Mouse (Mus musculus): ENCODE data around the gene Tmpo.

The Tmpo gene

GRCm38 (mm10) chr10:91180761-91181460, at the start of gene Tmpo:
Gene Tmpo (minus strand): TSS chr10:91181315.
- no peak for DNase-seq (ENCODE audit: low read depth, low spot score)

DNA sequence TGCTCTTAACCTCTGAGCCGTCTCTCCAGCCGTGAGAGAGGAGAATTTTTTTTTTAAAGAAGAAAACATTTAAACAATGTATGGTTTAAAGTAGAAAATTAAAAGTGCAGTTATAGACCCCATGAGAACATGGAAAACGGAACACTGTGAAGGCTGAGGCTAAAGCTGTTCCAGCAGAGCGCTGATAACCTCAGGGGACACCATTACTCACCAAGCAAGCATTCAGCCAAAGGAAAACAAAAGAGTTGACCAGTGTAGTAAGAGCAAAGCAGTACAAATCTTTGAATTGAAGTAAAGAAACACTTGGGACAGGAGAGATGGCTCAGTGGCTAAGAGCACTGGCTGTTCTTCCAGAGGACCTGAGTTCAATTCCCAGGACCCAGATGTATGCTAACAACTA, 49.3 kb upstream of the Tmpo start:
- no peak for DNase-seq (ENCODE audit: low read depth, low spot score)

GRCm38 (mm10) chr10:91229518-91229961, 48.4 kb upstream of the Tmpo start:
- DNase-seq (ENCODE audit: low read depth, low spot score) = no peak

DNA sequence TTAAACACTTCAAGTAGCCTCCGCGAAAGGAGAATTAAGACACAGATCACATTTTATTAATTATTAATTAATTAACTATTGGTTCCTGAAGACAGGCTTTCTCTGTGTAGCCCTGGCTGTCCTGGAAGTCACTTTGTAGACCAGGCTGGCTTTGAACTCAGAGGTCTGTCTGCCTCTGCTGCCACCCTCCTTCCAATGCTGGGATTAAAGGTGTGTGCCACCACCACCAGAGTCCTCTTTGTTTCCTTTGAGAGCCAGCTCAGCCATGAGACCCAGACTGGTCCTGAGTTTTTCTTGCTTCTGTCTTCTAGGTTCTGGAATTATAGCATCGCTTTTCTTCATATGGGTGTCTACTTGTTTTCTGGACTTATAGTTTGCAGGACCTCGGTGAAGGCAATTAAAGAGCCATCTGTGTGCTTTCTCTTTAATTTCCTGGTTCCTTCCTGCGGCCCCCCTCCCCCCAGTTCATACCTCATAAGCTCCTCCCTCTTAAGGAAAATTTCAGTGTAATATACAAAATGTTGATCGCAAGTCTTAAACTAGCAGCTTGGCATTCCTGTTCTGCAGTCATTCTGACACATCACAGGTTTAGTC, 47.9 kb upstream of the Tmpo start:
- DNase-seq (ENCODE audit: low read depth, low spot score) = no peak

GRCm38 (mm10) chr10:91227034-91227433, 45.9 kb upstream of the Tmpo start:
- DNase-seq (ENCODE audit: low read depth, low spot score) = no peak

DNA sequence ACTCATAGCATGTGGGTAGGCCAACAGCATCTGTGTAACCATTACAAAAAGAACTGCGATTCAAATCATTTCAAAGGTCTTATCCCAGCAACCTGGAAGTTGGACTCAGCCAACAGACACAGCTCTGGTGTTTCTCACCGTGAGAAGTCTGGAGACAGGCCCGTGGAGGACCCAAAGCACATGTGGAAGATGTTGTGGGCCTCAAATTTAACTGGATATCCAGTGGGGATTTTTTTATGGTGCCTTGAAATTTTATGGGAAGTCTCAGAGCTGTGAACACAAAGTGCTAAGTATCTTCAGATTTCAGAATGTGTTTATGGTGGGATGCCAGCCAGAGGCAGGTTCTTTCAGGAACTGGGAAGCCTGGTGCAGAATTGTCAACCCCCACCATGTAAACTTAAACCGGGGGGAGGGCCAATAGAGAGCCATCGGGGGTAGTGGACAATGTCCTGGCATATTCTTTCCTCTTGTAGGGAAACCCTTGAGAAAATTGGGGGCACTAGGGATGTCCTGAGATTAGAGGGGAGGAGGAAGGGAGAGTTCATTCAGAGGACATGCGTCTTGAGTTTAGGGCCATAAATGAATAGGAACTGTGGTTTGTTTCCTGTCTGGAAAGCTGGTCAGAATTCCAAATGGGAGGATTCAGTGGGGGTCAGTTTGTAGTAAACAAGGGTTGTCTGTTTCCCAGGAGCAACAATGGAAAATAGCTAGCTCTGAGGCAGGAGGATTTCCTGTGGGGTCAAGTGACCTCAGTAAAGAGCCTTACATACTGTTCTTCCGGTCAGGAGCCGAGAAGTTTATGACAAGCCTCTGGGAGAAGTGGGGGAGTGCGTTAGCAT, 41.5 kb upstream of the Tmpo start:
- DNase-seq (ENCODE audit: low read depth, low spot score) = no peak

DNA sequence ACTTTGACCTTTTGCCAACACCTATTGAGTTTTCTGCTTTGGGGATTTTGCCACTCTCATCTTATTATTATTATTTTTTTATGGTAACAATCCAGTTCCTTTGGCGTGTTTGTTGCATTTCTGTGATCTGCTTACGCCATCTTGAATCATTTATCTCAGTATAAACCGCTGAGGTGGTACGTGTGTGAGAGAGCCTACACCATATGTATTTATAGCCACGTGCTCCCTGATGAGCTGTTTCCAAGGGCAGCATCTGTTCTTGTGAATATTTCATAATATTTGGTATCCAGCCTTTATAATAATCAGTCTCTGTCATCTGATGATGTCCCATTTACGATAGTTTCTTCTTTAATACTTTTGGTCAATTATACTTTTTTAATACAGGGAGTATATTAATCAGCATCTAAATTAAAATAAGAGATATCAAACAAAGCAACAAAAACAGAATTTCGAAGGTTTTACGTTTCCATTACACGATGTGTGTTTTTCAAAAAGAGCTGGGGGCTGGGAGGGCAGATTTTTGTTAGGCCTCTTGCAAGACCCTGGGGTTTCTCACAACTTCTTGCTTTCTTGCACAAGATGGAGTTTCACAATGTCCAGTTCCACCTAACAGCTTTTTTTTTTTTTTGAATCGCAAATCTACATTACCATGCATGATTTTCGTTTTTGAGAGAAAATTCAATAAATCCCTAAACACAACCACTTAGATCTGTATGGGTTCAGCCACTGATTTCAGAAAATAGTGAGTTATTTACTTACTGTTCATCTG, 28.0 kb upstream of the Tmpo start:
- DNase-seq (ENCODE audit: low read depth, low spot score) = no peak

DNA sequence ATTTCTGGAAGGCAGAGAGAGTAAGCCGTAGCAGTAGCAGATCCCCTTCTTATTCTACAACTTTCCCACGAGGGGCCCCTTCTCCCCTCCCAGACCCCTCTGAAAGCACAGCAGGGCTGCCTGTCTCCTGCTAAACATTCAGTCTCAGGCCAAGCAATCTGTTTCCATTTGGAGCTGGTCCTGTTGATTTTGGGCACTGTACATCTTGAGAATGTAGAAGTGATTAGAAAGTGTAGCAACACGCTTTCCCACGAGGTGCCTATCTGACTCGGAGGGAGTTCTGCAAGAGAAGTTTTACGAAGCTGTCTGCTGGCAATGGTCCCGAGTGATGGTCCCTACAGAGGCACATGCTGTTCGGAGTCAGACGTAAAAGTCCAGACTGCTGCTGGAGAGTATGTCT, 27.3 kb upstream of the Tmpo start:
- no peak for DNase-seq (ENCODE audit: low read depth, low spot score)

GRCm38 (mm10) chr10:91207275-91207674, 26.2 kb upstream of the Tmpo start:
- DNase-seq (ENCODE audit: low read depth, low spot score) = no peak

DNA sequence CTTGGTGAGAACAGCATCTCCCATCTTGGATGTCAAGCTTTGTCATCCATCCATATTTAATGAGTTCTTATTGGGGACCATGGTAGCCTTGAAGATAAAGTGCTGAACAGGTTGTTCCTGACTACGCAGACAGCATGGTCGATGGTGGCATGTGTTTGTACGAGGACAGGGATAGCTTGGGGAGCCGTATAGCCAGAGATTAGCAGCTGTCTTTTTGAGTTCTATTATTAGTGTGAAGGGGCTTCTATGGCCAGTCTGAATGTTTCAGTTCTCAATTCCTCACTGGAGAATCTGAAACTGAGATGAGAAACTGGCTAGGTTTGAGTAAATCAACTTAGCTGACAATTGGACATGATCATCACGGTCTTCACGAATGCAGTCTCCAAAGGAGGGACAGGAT, 24.5 kb upstream of the Tmpo start:
- DNase-seq (ENCODE audit: low read depth, low spot score) = no peak

GRCm38 (mm10) chr10:91200581-91200980, 19.5 kb upstream of the Tmpo start:
- DNase-seq (ENCODE audit: low read depth, low spot score) = no peak

DNA sequence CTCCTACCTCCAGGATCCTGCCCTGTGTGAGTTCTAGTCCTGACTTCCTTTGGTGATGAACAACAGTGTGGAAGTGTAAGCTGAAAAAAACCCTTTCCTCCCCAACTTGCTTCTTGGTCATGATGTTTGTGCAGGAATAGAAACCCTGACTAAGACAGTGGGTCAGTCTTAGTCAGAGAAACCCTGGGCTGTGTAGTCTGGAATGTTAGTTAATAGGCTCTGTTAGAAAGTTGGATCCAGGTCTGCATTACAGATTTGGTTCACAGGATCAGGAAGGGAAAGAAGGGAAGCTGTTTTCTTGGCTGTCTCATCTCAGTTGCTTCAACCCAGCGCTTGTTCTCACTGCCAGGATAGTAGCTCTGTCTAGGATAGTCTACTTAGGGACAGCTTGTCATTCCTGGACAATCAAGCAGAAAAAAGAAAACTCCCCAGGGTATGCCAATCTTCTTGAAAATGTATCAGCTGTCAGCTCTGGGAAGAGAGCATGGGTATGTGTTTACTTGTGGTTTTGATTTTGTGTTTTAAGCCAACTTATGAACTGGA, 18.2 kb upstream of the Tmpo start:
- DNase-seq (ENCODE audit: low read depth, low spot score) = no peak

DNA sequence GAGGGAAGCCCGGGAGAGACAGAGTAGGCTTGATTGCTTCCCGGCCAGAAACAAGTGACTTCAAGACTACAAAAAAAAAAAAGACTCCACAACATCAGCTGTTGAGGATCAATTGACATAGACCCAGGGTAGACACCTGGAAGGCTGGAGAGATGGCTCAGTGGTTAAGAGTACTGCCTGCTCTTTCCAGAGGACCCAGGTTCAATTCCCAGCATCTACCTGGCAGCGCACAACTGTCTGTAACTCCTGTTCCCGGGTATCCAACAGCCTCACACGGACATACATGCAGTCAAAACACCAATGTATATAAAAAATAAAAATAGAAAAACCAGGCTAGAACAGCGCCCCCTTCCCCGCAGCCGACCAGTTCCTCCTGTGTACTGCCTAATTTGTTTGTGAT, 16.6 kb upstream of the Tmpo start:
- DNase-seq (ENCODE audit: low read depth, low spot score) = no peak

DNA sequence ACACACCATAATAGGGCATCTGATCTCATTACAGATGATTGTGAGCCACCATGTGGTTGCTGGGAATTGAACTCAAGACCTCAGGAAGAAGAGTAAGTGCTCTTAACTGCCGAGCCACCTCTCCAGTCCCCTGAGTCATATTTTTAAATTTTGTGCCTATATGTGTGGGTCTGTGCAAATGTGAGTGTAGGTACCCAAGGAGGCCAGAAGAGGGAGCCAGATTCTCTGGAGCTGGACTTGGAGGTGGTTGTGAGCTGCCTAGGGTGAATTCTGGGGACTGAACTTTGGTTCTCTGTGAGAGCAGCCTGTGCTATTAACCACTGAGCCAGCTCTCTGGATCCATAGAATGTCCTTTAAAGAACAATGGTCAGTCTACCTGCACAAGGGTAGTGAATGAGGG, 15.7 kb upstream of the Tmpo start:
- DNase-seq (ENCODE audit: low read depth, low spot score) = no peak

DNA sequence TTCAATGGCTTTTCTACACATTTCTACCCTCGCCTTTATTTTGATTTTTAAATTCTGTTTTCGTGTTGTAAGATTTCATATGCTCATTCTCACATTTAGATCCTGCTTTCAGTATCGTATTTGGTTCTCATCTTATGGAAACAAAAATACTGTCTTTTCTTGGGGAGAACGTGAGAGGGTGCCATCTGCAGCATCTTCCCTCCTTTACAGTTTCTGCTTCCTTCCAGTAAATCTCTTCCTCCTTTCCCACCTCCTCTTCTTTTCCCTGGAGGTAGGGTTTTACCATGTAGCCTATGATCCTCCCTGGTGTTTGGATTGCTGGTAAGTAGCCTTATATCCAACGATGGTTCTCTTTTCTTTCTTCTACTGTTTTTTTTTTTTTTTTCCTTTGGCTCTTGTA, 14.6 kb upstream of the Tmpo start:
- DNase-seq (ENCODE audit: low read depth, low spot score) = no peak

DNA sequence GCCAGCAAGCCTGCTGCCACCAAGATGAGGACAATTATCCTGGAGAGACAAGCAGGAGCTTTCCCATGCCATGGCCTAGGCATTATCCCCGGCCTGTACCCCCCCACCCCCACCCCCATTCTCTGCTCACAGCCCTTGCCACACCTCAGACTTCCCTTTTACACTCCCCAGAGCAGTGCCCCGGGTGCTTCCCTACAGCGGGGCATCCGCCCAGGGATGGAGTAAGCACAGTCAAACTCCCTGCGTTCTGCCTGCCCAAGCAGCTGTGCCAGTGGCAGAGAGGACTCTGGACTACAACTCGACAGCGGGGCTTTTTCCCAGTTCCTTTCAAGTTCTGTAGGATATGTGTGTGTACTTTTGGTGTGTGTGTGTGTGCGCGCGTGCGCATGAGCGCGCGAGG, 14.0 kb upstream of the Tmpo start:
- DNase-seq (ENCODE audit: low read depth, low spot score) = no peak

DNA sequence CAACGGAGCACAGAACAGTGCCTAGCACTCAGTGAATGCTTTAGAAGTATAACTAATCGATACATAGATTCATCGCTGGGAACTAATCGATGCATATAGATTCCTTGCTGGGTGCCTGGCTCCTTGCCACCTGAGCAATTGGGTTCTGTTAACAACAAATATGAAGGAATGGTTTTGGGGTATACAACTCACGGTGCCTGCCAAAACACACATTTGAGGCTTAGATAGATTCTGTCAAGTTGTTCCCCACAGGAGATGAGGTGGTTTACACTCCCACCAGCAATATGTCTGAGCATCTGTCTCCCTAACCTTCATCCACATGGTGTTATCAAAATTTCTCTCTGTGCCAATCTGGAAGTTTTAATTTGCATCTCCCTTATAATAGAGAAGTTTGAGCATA, 10.7 kb upstream of the Tmpo start:
- peak; percentile 85 for DNase-seq (ENCODE audit: low read depth, low spot score)

DNA sequence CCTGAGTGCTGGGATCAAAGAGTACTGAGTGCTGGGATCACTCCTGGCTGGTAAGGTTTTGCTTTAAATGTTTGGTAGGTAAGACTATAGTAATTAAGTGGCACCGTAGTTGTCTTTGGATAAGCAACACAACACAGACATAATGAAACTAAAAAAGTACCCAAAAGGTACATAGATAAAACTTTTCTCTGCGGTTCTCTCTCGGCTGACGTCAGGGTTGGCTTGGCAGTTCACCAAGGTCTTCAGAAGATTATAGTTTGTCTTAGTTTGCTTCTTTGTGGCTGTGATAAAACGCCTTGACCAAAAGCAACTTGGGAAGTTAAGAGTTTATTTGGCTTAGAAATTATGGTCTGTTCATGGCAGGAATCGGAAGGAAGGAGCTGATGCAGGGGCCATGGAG, 8.4 kb upstream of the Tmpo start:
- no peak for DNase-seq (ENCODE audit: low read depth, low spot score)

GRCm38 (mm10) chr10:91188684-91189287, 7.7 kb upstream of the Tmpo start:
- DNase-seq (ENCODE audit: low read depth, low spot score) = no peak

DNA sequence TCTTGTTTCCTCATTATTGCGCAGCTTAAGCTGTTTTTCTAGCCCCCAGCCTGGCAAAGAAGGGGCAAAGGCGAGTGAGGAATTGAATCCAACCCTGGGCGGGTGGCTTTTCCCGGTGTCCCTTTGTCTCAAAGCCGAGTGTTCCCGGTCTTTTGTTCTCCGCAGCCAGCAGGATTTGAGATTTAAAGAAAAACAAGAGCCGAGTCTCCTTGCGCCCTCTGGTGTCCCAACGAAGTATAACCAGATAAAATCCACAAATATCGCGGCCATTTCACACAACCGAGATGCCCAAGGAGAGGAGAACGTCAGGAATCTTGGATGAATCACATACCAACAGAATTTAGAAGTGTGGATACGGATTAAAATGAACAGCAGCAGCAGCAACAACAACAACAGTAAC, 6.8 kb upstream of the Tmpo start:
- no peak for DNase-seq (ENCODE audit: low read depth, low spot score)

DNA sequence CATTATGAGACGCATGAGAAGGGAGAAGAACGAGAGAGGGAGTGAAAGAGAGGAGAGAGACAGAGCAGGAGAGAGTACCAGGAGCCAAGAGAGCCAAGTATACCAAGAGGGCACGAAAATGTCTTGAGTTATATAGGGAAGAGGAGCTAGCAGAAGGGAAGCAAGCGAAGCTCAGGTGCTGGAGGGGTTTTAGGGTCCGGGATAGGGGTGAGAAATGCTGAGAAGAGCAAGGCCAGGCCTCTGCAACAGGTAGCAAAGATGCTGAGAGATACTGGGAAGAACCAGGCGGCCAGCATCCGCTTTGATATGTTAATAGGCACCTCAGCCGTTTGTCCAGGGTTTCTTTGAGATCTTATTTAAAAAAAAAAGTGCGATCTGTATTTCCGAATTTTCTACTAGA, 6.2 kb upstream of the Tmpo start:
- DNase-seq (ENCODE audit: low read depth, low spot score) = no peak

Measured in telencephalon, adult 2 months (tissue).